Mouse (Mus musculus) thymus, adult 2 months (tissue): ENCODE measurements around the gene Fra10ac1.

ENCODE experiments used
- CTCF ChIP-seq: fragments of 200-500 bp; IDR thresholded peaks from 2 replicates; pipeline ENCODE4 v1.5.1; 2012; ENCODE audit warnings: mild to moderate bottlenecking, control low read depth, low read length, moderate library complexity, borderline replicate concordance; ENCODE audit not compliant: control insufficient read depth, poor library complexity, insufficient read depth; ENCODE audit errors: extremely low read depth
- POLR2A ChIP-seq: fragments of 200-500 bp; IDR thresholded peaks from 2 replicates; pipeline ENCODE4 v1.6.1; 2012; ENCODE audit warnings: mild to moderate bottlenecking, low read length, control low read depth, moderate library complexity; ENCODE audit not compliant: control insufficient read depth, poor library complexity, insufficient read depth; ENCODE audit errors: extremely low read depth

DNA sequence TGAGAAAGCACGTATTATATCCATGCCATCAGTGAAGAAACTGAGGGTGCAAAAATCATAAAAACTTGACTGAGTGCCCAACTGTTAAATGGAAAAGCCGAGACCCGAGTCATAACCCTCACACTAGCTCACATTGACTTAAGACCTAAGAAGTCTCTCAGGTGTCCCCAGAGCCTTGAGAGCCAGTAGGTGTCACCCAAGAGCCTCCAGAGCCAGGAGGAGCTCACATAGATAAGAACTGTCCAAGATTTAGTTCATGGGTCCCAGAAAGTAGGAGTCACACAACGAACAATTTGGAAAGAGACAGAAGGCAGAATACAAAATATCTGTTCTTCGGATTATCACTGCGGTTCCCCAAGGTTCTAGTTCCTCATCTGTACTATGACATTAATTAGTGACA, 29.8 kb upstream of the Fra10ac1 start:
- TF ChIP-seq CTCF = no peak
- no peak for TF ChIP-seq POLR2A
